Mouse (Mus musculus) frontal cortex, postnatal 14 days (tissue): Measurements from ENCODE around the gene Fam114a1.

Experiments used
- DNase-seq, 2 experiments: peaks; one replicate each; pipeline ENCODE4 v3.0.0; 2022; ENCODE audit warnings: low spot score in 2 of 2

Gene Fam114a1

DNA sequence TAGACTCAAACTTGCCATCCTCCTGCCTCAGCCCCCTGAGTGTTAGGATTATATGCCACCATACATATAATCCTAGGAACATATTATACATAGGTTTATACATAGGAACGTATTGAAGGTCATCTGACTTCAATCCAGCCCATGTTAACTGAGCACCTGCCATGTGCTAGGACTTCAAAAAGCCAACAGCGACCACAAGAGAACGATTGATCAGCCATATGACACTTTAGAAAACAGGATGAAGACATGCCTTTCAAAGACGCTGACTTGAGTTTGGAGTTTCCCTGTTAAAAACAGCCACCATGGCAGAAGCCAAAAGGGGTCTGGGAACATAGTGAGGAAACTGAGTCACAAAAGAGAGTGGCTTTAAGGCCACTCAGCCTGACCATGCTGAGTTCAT, 35.4 kb downstream of the Fam114a1 start:
- DNase-seq: no peak

GRCm38 (mm10) chr5:65006011-65006491, 36.2 kb downstream of the Fam114a1 start:
- no peak for DNase-seq

DNA sequence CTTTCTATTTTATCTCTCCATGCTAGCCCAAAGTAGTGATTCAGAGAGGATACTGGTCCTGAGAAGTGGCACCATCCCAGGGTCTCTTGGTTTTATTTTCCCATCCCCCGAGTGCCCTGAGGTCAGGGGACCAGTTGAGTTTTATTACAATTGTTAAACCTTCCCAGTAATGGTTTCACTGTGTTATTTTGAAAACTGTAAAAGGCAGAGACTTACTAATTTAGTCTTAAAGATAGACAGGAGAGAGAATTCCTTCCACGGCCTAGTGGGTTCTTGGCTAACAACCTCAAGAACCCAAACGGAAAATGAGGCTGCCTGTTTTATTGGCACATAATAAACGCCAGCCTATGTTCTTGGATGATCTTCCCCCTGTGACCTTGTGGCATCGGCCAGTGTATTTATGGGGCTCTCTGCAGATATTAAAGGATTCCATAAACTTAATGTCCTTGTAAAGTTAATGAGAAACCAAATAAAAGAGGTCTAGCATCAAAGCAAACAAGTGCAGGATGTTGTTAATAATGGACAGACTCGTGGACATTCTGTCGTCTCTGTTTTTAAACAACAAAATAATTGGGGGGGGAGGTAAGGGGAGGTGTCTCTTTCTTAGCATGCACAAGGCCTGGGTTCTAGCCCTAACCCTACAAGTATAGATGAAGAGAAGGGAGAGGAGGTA, 42.2 kb downstream of the Fam114a1 start:
- no peak for DNase-seq

DNA sequence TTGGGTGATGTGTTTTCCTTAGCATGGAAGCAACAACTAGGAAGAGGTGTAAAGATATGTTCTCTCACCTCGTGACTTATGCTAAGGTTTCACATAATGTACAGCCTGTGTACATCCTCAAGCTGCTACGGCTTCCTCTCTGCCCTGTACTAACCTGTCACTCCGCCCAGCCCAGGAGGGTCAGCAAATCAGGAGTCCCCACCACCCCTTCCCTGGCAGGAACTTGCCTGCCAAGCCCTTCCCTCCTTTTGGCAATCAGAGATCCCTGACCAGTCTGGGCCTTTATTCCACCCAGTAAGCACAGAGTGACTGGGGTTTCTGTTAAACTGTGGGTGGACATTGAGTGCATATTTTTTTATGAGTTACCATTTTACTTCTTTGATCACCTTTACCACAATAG, 45.6 kb downstream of the Fam114a1 start:
- no peak for DNase-seq

GRCm38 (mm10) chr5:65019109-65019508, 49.2 kb downstream of the Fam114a1 start:
- DNase-seq: no peak

DNA sequence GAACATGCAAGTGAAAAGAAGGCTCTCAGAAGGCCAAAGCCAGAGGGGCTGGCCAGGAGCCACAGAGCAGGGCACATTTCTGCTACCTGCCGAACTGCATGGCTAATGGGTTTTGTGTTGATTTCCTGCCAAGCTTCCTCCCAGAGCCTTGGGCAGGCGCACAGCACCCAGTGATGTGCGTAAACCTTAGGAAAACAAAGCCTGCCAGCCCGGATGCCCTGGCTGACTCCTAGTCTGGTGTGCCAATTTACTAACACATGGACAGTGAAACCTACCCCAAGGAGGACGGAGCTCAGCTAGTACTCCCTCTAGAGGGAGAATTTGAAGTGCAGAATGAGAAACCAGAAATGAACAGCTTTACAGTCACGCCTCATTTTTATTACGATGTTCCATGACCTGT, 50.0 kb downstream of the Fam114a1 start:
- DNase-seq: no peak

- no peak for DNase-seq
These were observed 52.1 kb downstream of the Fam114a1 start for GRCm38 (mm10) chr5:65022006-65022405.

DNA sequence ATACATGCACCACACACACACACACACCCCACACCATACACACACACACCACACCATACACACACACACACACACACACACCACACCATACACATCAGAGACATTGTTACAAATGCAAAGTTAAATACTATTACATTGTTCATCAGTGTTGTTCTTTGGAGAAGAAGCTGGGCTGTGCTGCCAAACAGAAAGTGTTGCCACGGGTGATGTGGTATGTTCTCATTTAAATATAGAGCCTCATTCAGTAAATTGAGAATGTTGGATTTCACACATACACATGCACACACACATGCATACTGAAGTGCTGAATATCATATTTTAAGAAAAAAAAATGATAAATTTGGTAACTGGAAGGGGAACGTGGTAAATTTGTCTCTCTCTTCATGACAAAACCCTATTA, 54.8 kb downstream of the Fam114a1 start:
- DNase-seq: no peak

DNA sequence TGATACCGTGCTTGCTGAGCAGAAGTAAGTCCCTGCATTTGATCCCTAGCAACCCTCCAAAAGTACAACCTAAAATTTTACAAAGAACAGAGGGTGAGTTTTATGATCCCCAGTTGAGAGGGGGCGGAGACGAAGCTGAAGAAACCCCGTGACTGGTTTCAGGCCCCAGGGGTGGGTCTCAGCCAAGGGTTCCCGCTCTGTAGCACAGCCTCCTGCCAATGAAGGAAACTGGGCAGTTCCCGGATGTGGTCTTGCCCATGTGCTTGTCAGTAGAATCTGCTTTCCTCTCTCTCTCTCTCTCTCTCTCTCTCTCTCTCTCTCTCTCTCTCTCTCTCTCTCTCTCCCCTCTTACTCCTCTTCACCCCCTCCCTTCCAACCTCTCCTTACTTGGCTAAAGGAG, 56.0 kb downstream of the Fam114a1 start:
- DNase-seq: no peak

DNA sequence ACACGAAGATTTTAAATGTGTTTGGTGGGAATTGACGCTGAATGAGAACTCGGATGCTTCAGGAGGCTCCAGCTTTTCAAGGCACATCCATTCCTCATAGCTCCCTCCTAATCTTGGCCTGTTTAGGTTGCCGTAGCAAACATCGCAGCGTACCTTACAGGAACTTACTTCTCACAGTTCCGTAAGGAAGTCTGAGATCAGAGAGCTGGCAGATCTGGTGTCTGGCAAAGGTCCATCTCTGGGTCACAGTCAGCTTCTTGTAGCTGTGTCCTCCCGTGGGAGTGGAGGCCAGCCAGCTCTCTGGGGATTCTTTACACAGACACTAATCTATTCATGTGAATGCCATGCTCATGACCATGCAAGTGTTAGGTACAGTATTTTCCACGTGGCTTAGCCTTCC, 56.9 kb downstream of the Fam114a1 start:
- DNase-seq: no peak

- no peak for DNase-seq
These were observed 58.1 kb downstream of the Fam114a1 start for GRCm38 (mm10) chr5:65028019-65028418.

DNA sequence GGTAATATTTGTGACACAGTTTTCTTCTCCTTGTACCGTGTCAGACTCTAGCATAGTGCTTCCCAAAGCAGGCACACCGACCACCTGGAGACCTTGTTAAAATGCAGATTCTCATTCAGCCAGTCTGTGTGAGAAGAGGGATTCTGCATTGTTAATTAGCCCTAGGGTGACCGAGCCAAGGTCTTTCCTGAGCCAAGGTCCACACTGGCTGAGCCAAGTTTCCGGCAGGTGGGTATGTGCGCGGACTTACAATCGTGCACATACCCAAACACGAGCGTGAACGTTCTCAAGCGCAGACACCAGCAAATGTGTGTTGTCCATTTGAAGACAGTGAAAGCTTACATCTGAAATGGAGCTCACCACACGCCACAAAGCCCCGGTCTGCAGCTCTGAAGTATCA, 66.7 kb downstream of the Fam114a1 start:
- peak in 1 of 2 experiments; percentile 22 for DNase-seq

GRCm38 (mm10) chr5:65038305-65038704, 68.4 kb downstream of the Fam114a1 start:
- DNase-seq: no peak

DNA sequence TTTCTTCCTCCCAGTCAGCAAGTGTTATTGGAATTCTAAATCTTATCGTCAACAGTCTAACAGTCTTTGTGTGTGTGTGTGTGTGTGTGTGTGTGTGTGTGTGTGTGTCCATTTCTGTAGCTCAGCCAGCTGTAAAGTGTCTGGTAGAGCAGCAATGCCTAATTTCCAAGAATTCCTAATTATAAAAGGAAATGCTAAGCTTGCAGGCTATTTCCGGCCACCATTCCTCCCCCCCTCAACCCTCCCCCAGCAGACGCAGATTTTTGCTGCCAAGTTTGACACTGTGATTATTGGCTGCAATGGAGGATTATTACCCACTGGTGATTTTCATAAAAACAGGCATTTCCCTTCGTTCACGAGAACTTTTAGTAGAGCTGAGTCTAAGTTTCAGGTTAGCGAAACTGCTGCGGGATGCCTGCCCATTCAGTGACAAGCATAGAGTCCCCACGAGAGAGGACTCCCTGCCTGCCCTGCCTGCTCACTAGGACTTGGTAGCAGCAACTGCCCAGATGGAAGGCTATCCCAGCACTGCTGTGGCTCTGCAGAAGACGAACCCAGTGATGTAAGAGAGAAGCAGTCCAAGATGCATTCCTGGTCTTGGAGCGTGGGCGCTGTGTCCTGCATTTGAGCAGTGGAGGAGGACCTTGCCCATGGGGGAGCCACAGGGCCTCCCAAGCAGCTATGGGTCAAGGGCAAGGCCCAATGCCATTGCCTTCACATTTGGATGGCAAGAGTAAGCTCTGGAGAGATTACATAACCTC, 69.1 kb downstream of the Fam114a1 start:
- DNase-seq: peak in 1 of 2 experiments; percentile 13

GRCm38 (mm10) chr5:65040463-65040862, 70.6 kb downstream of the Fam114a1 start:
- DNase-seq: no peak

DNA sequence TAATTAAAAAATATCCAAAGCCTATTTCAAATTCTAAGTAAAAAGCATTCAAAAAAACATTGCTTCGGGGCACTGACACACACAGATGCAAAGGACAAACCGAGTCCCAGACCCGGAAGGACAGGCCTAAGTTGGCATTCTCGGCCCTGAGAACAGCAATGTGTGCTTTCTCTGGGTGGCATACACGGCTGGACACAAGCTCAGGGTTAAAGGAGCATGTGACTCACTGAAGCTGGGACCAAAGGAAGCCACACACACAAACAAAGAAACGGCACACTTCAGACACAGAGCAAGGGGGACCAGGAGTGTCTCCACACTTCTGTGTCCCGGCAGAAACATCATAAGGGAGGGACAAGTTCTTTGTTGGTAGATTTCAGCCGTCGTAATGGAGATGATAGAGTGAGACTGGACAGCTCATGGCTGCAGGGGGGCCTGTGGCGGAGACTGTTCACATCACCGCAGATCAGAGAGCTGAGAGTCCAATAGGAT, 73.6 kb downstream of the Fam114a1 start:
- DNase-seq: no peak

DNA sequence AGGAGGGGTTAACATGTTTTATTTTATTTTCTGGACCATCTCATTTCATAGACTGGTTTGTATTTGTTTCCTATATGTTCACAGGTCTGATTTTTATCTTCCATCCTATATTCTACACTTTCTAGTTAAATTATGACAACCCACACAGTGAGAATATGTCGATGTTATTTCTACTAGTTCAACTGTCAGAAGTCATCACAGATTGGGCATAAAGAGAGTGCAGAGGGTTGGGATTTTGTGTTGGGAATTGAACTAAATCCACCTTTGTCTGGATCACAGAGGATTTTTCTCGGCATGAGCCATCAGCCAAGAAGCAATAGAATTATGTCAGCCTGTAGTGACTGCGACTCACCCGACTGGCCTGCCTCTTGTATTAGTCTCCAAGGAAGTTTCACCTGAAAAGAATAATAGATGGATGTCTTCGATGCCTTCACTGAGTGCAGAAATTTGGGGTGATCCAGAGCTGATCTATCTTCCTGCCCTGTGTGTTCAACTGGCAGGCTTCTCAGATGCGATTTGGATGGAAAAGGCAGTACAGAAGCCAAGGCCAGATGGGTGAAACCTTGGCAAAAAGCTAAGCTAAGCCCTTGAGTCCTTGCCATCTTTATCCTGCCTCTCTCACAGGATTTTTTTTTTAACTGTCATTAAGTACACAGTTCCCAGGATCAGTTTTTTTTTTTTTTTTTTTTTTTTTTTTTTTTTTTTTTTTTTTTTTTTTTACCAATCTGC, 75.9 kb downstream of the Fam114a1 start:
- no peak for DNase-seq

DNA sequence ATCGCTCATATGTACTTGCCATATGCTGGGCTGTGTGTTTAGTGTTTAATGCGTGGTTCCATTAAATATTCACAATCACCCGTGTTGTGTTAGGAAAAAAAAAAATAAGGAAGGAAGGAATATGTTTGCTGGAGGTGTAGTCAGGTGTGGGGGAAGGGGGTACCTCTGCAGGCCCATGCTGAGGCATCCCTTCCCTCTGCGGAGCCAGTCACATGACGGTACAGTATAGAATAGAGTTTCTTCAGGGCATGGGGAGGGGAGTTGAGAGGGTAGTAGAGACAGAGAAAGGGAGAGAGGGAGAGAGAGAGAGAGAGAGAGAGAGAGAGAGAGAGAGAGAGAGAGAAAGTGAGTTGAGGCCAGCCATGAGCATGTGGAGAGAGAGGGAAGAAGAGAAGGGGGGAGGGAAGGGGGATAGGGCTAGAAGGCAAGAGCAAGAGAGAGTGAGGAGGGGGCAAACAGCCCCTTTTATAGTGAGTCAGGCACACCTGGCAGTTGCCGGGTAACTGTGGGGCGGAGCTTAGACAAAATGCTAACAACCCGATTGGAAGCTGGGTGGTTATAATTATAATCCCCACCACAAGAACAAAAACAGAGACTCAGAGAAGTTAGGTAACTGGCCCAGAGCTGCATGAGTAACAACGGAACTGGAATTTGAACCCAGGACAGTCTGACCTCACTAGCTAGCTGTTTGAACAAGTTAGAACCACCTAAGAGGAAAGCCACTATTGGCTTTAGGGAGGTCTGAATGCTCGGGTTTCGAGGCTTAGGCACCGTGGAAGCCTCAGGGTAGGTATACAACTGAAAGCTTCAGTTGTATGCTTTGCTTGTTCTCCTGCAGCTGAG, 76.8 kb downstream of the Fam114a1 start:
- no peak for DNase-seq

- no peak for DNase-seq
These were observed 77.5 kb downstream of the Fam114a1 start for GRCm38 (mm10) chr5:65047285-65047855.

GRCm38 (mm10) chr5:65049880-65050279, 80.0 kb downstream of the Fam114a1 start:
- DNase-seq: no peak

- DNase-seq: no peak
These were observed 81.6 kb downstream of the Fam114a1 start for GRCm38 (mm10) chr5:65051513-65051912.
